ENCODE assay signal across 8 mouse cellular contexts in the genomic region with DNA sequence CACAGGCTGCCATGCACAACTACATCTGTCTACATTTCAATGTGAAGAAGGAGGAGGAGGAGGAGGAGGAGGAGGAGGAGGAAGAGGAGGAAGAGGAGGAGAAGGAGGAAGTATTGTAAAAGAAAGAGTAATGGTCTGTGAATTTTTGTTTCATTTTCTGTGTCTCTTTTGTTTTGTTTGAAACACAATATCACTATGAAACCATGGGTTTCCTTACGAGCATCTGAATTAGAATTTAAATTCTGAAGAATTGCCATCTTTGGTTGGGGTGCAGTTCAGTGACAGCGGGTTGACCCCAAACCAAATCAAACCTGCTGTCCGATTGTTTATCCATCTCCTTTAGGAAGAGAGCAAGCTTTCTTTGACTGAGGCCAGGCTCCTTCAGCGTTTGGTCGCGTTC. TPM values are rescaled to one million over a fixed set of nuclear protein-coding genes. Genes with fewer than 3 reads are reported as not detected.
DNase-seq lines count a peak whose midpoint lies in the region; ATAC-seq and TF ChIP-seq lines count a peak whose summit lies in the region.

No protein-coding gene starts in this region.

- H3K36me3 ChIP-seq in heart, embryonic 11.5 days (ENCODE audit: control insufficient read depth, insufficient read depth, low read length): no peaks in the 10 kb centered on the region
- H3K36me3 ChIP-seq in E14TG2a.4 (ENCODE audit: insufficient read depth, low read length): no peaks in the 10 kb centered on the region
- H3K36me3 ChIP-seq in heart, embryonic 16.5 days (ENCODE audit: control insufficient read depth, insufficient read depth): no peaks in the 10 kb centered on the region
- H3K36me3 ChIP-seq in liver, embryonic 14.5 days (replicated peaks; ENCODE audit: control insufficient read depth, insufficient read depth, low read depth): no peaks in the 10 kb centered on the region

- no peak for DNase-seq in heart, adult 8-10 months (ENCODE audit: low spot score)
- no peak for DNase-seq in liver, embryonic 14.5 days (ENCODE audit: low read depth in 3 of 3, low spot score in 3 of 3)
- no peak for DNase-seq in right cerebral cortex, postnatal 14 days
- no peak for DNase-seq in right cerebral cortex, adult 18-20 months
- no peak for DNase-seq in B cell, adult 2 months

- 16% methylated on average over 6 of the region's 6 CpGs for WGBS in heart, embryonic 11.5 days (ENCODE audit: insufficient replicate concordance)
- WGBS in heart, embryonic 16.5 days: 13% methylated on average over 6 of the region's 6 CpGs
- 12% methylated on average over 6 of the region's 6 CpGs for WGBS in liver, embryonic 14.5 days (ENCODE audit: insufficient replicate concordance)

- H3K27me3 ChIP-seq in heart, embryonic 11.5 days (ENCODE audit: control insufficient read depth, insufficient read depth, low read length): no peaks in the 10 kb centered on the region
- peaks cover 31% of the 10 kb centered on the region for H3K27me3 ChIP-seq in E14TG2a.4 (ENCODE audit: insufficient read depth, low read length)
- no peaks in the 10 kb centered on the region for H3K27me3 ChIP-seq in heart, embryonic 16.5 days (ENCODE audit: control insufficient read depth, insufficient read depth, low read length)
- H3K27me3 ChIP-seq in liver, embryonic 14.5 days (ENCODE audit: control insufficient read depth, insufficient read depth, low read length): peaks cover 5% of the 10 kb centered on the region; the same call in 1 of the 2 replicates

- H3K9ac ChIP-seq in heart, embryonic 11.5 days (ENCODE audit: low read depth, low read length): peak overlapping the region; percentile 70; the same call in 1 of the 2 replicates
- peak overlapping the region; percentile 72 for H3K9ac ChIP-seq in heart, embryonic 16.5 days (ENCODE audit: low read length)
- no peak overlapping the region for H3K9ac ChIP-seq in liver, embryonic 14.5 days (replicated peaks)

- no peak for TF ChIP-seq EP300 in liver, embryonic 14.5 days (IDR thresholded peaks at IDR 0.05; ENCODE audit: low read depth)

- H3K4me1 ChIP-seq in heart, embryonic 11.5 days (ENCODE audit: control insufficient read depth, insufficient read depth, low read length): peaks cover 20% of the 10 kb centered on the region
- peaks cover 42% of the 10 kb centered on the region for H3K4me1 ChIP-seq in E14TG2a.4 (replicated peaks; ENCODE audit: low read depth, low read length)
- H3K4me1 ChIP-seq in heart, embryonic 16.5 days (ENCODE audit: control insufficient read depth, insufficient read depth, low read length): peaks cover 22% of the 10 kb centered on the region
- no peaks in the 10 kb centered on the region for H3K4me1 ChIP-seq in liver, embryonic 14.5 days (replicated peaks; ENCODE audit: control insufficient read depth in 2 of 2, insufficient read depth in 2 of 2, low read length in 1 of 2)

- no peak for TF ChIP-seq CTCF in E14TG2a.4 (conservative IDR thresholded peaks at IDR 0.05; ENCODE audit: low read length)
- TF ChIP-seq CTCF in liver, embryonic 14.5 days (IDR thresholded peaks at IDR 0.05; ENCODE audit: low read depth): no peak

- no peak for ATAC-seq in heart, embryonic 11.5 days (replicated peaks; ENCODE audit: insufficient number of reproducible peaks, low FRiP score, low TSS enrichment)
- ATAC-seq in heart, embryonic 16.5 days (replicated peaks; ENCODE audit: extremely low read depth, insufficient read depth, low FRiP score): no peak
- no peak for ATAC-seq in liver, embryonic 14.5 days (ENCODE audit: insufficient read depth)

- peak overlapping the region; percentile 80 for H3K4me2 ChIP-seq in heart, embryonic 11.5 days
- H3K4me2 ChIP-seq in heart, embryonic 16.5 days (ENCODE audit: low read depth, low read length): peak overlapping the region; percentile 83
- peak overlapping the region; percentile 22; the same call in 1 of the 2 replicates for H3K4me2 ChIP-seq in liver, embryonic 14.5 days (ENCODE audit: low read depth)

- peak overlapping the region; percentile 46 for H3K4me3 ChIP-seq in heart, embryonic 11.5 days (ENCODE audit: low read depth, low read length)
- peak overlapping the region; percentile 65 for H3K4me3 ChIP-seq in E14TG2a.4 (replicated peaks; ENCODE audit: low read length)
- peak overlapping the region; percentile 56 for H3K4me3 ChIP-seq in heart, embryonic 16.5 days (ENCODE audit: low read length)
- no peak overlapping the region for H3K4me3 ChIP-seq in liver, embryonic 14.5 days (ENCODE audit: insufficient read depth in 1 of 2, low read depth in 2 of 2, low read length in 2 of 2)

- H3K27ac ChIP-seq in heart, embryonic 11.5 days (ENCODE audit: low read depth, low read length): no peak overlapping the region
- no peak overlapping the region for H3K27ac ChIP-seq in heart, embryonic 16.5 days (ENCODE audit: low read length)
- H3K27ac ChIP-seq in liver, embryonic 14.5 days: no peak overlapping the region

- no peaks in the 10 kb centered on the region for H3K9me3 ChIP-seq in heart, embryonic 11.5 days (replicated peaks; ENCODE audit: control insufficient read depth, low read length)
- H3K9me3 ChIP-seq in E14TG2a.4 (ENCODE audit: low read length): no peaks in the 10 kb centered on the region
- H3K9me3 ChIP-seq in heart, embryonic 16.5 days (replicated peaks; ENCODE audit: control insufficient read depth, low read length): no peaks in the 10 kb centered on the region; the same call in 1 of the 2 replicates
- H3K9me3 ChIP-seq in liver, embryonic 14.5 days (ENCODE audit: control insufficient read depth, low read length): no peaks in the 10 kb centered on the region

RNA-seq across cellular contexts. Expression of a gene that starts 33.7 kb away (rescaled TPM):
- polyA plus RNA-seq in heart, embryonic 11.5 days (2014; fragmentation: Nextera tagmentation; extraction: Ambion mirVana): 7.3 and 8.9 TPM in 2 replicates
- total RNA-seq in heart, adult 8-10 months (2022): 10 to 100 TPM in 3 of 4 experiments, 1 to 10 TPM in 1; 8.5 to 12.2 (median 11.5) TPM
- 13.9 and 15.7 TPM in 2 replicates for polyA plus RNA-seq in heart, embryonic 16.5 days (2015; fragmentation: Nextera tagmentation; extraction: Ambion mirVana)
- 2.1 and 2.2 TPM in 2 replicates for polyA plus RNA-seq in liver, embryonic 14.5 days (2012; rRNA removed)
- polyA plus RNA-seq in liver, embryonic 14.5 days (2014; fragmentation: Nextera tagmentation; extraction: Ambion mirVana): 1.6 and 1.9 TPM in 2 replicates

RNA-seq across cellular contexts. Expression of a gene that starts 39.9 kb away (rescaled TPM):
- 23.3 and 23.7 TPM in 2 replicates for polyA plus RNA-seq in heart, embryonic 11.5 days (2014; fragmentation: Nextera tagmentation; extraction: Ambion mirVana)
- 10 to 100 TPM; 21.1 to 28.0 (median 23.5) TPM for total RNA-seq in heart, adult 8-10 months (2022)
- 19.0 and 19.7 TPM in 2 replicates for polyA plus RNA-seq in heart, embryonic 16.5 days (2015; fragmentation: Nextera tagmentation; extraction: Ambion mirVana)
- polyA plus RNA-seq in liver, embryonic 14.5 days (2012; rRNA removed): 1.7 and 1.9 TPM in 2 replicates
- 1.3 and 1.7 TPM in 2 replicates for polyA plus RNA-seq in liver, embryonic 14.5 days (2014; fragmentation: Nextera tagmentation; extraction: Ambion mirVana)

Comparison
In these comparisons a context has a peak if more than half of its experiments do, and no peak if none do; other contexts are left out.
1. H3K4me2 ChIP-seq: peak in every context shown above with its lines; median percentile 83 in heart, embryonic 16.5 days; 80 in heart, embryonic 11.5 days; 22 in liver, embryonic 14.5 days.
2. H3K4me3 ChIP-seq: peak in heart, embryonic 11.5 days (single experiment), E14TG2a.4 (single experiment) and heart, embryonic 16.5 days (single experiment); none in liver, embryonic 14.5 days (0 of 2).